Mouse (Mus musculus) heart, embryonic 15.5 days (tissue): ENCODE results near the gene Fam92b. TPM values are rescaled to one million over a fixed set of nuclear protein-coding genes. Genes with fewer than 3 reads are reported as not detected.
A peak's percentile ranks its signal among the peaks of the same experiment; 100 is the strongest.

ENCODE experiments used
- ATAC-seq: fragments of 200-750 bp; cut with Nextera tagmentation; replicated peaks from 2 replicates; pipeline ENCODE4 v1.8.0; 2017; ENCODE audit warnings: low read depth, moderate TSS enrichment; ENCODE audit not compliant: insufficient number of reproducible peaks, insufficient read depth, low FRiP score
- H3K27ac ChIP-seq: fragments of 300-500 bp; sonication (generic); 2 replicates; pipeline ENCODE4 v1.5.1; 2015; ENCODE audit warnings: mild to moderate bottlenecking, inconsistent platforms
- H3K27me3 ChIP-seq: fragments of 300-500 bp; sonication (generic); 2 replicates; pipeline ENCODE4 v1.6.1; 2015; ENCODE audit warnings: inconsistent platforms
- H3K36me3 ChIP-seq: fragments of 300-500 bp; sonication (generic); 2 replicates; pipeline ENCODE4 v1.6.1; 2015; ENCODE audit warnings: mild to moderate bottlenecking, inconsistent platforms
- H3K4me1 ChIP-seq: fragments of 300-500 bp; sonication (generic); replicated peaks from 2 replicates; pipeline ENCODE4 v1.6.1; 2015; ENCODE audit warnings: inconsistent platforms
- H3K4me2 ChIP-seq: fragments of 300-500 bp; sonication (generic); 2 replicates; pipeline ENCODE4 v1.6.1; 2015; ENCODE audit warnings: inconsistent platforms, mild to moderate bottlenecking, moderate library complexity
- H3K4me3 ChIP-seq: fragments of 300-500 bp; sonication (generic); 2 replicates; pipeline ENCODE4 v1.5.1; 2015; ENCODE audit warnings: mild to moderate bottlenecking, inconsistent platforms
- H3K9ac ChIP-seq: fragments of 300-500 bp; sonication (generic); 2 replicates; pipeline ENCODE4 v1.6.1; 2015; ENCODE audit warnings: mild to moderate bottlenecking, inconsistent platforms
- H3K9me3 ChIP-seq: fragments of 300-500 bp; sonication (generic); replicated peaks from 2 replicates; pipeline ENCODE4 v1.6.1; 2016; ENCODE audit warnings: inconsistent platforms
- WGBS: fragments of 180-500 bp; shearing (Covaris S2); methylation state at CpG from one replicate; pipeline ENCODE4 v1.1.7; 2015; ENCODE audit warnings: mixed read lengths; 5-methylcytosine and 5-hydroxymethylcytosine counted together
- polyA plus RNA-seq: library from polyadenylated mRNA; unstranded; fragments of >200 nt; fragmentation: Nextera tagmentation; extraction: Ambion mirVana; gene quantifications from 2 replicates; pipeline ENCODE4 v1.2.1, GENCODE M21; 2015

Gene Fam92b
- polyA plus RNA-seq, 1 experiment from 2014 or later: 0.38 TPM

GRCm38 (mm10) chr8:120126357-120127161 is 50.7 kb downstream of the Fam92b start:
- Histone ChIP-seq H3K4me2 (peak overlapping the region; percentile 17), H3K9ac (no peak overlapping the region), H3K27me3 (no peaks in the 10 kb centered on the region), H3K4me1 (peaks cover 72% of the 10 kb centered on the region), H3K9me3 (no peaks in the 10 kb centered on the region), H3K36me3 (no peaks in the 10 kb centered on the region), H3K27ac (peak overlapping the region; percentile 82), H3K4me3 (no peak overlapping the region)
- ATAC-seq: peak; percentile 68
- WGBS: 15% methylated on average over 14 of the region's 14 CpGs

- Histone ChIP-seq H3K27ac (peak overlapping the region; percentile 20; the same call in 1 of the 2 replicates), H3K4me1 (peaks cover 80% of the 10 kb centered on the region), H3K4me2 (no peak overlapping the region), H3K9me3 (no peaks in the 10 kb centered on the region), H3K27me3 (no peaks in the 10 kb centered on the region), H3K4me3 (no peak overlapping the region), H3K36me3 (no peaks in the 10 kb centered on the region), H3K9ac (no peak overlapping the region)
- WGBS: 72% methylated on average over 7 of the region's 7 CpGs
- ATAC-seq: no peak
Observed at GRCm38 (mm10) chr8:120124836-120125389, 52.4 kb downstream of the Fam92b start.

DNA sequence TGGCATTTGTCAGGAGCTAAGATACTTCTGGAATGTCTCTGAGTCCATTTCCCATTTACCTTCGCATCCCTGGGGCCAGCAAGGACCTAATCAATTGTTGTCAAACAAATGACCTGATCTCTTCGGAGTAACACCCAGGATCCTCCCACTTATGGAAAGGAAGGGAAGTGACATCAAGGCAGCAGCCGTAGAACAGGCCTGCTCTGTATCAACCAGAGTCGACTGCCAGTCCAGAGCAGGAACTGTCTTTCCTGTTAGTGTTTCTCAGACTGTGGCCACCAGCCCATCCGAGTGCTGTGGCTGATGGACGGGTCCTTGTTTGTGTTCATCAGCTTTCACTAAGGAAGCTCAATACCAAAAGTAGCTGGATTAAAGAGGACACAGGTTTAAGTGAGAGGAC is 53.0 kb downstream of the Fam92b start:
- ATAC-seq: no peak
- Histone ChIP-seq H3K4me2 (no peak overlapping the region), H3K27me3 (no peaks in the 10 kb centered on the region), H3K4me1 (peaks cover 80% of the 10 kb centered on the region), H3K27ac (peak overlapping the region; percentile 28; the same call in 1 of the 2 replicates), H3K9ac (no peak overlapping the region), H3K9me3 (no peaks in the 10 kb centered on the region), H3K4me3 (no peak overlapping the region), H3K36me3 (no peaks in the 10 kb centered on the region)
- WGBS: 19% methylated on average over 6 of the region's 6 CpGs

- Histone ChIP-seq H3K4me1 (peaks cover 78% of the 10 kb centered on the region), H3K4me2 (peak overlapping the region; percentile 24; the same call in 1 of the 2 replicates), H3K36me3 (no peaks in the 10 kb centered on the region), H3K9me3 (no peaks in the 10 kb centered on the region), H3K27me3 (0 out of 2 replicates have a peak, but pooled peaks cover 1% of the 10 kb centered on the region), H3K9ac (no peak overlapping the region), H3K27ac (peak overlapping the region; percentile 74), H3K4me3 (no peak overlapping the region)
- 41% methylated on average over 5 of the region's 5 CpGs for WGBS
- no peak for ATAC-seq
Observed at GRCm38 (mm10) chr8:120120951-120121350, 56.3 kb downstream of the Fam92b start.

DNA sequence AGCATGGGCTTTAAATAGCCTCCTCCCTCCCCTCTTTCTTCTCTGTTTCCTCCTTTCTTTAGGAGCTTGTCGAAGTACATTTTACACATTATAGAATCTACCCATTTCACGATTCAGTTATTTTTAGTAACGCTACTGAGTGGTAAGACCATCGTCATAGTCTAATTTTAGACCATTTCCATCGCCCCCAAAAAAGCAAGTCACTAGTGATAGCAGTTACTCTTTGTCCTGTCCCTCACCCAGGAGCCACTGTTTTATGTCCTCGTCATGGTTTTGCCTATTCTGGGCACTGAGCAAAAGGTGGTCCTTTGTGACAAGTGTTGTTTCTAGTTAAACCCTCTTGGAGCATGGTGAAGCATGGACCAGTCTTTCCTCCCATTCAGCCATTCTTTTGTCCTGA is 57.3 kb downstream of the Fam92b start:
- 23% methylated on average over 6 of the region's 6 CpGs for WGBS

GRCm38 (mm10) chr8:120119429-120119828 is 57.8 kb downstream of the Fam92b start:
- H3K27ac ChIP-seq: peak overlapping the region; percentile 74
- H3K36me3 ChIP-seq: no peaks in the 10 kb centered on the region
- H3K4me3 ChIP-seq: no peak overlapping the region
- no peaks in the 10 kb centered on the region for H3K9me3 ChIP-seq
- no peak overlapping the region for H3K4me2 ChIP-seq
- peaks cover 15% of the 10 kb centered on the region; the same call in 1 of the 2 replicates for H3K27me3 ChIP-seq
- H3K4me1 ChIP-seq: peaks cover 71% of the 10 kb centered on the region
- 43% methylated on average over 3 of the region's 3 CpGs for WGBS
- ATAC-seq: no peak
- peak overlapping the region; percentile 9; the same call in 1 of the 2 replicates for H3K9ac ChIP-seq

More for the DNA sequence above, 57.3 kb downstream of the Fam92b start:
- no peaks in the 10 kb centered on the region for H3K9me3 ChIP-seq
- H3K36me3 ChIP-seq: no peaks in the 10 kb centered on the region
- H3K9ac ChIP-seq: no peak overlapping the region
- H3K27ac ChIP-seq: peak overlapping the region; percentile 74
- H3K4me2 ChIP-seq: peak overlapping the region; percentile 31
- peaks cover 72% of the 10 kb centered on the region for H3K4me1 ChIP-seq
- H3K27me3 ChIP-seq: 0 out of 2 replicates have a peak, but pooled peaks cover 10% of the 10 kb centered on the region
- H3K4me3 ChIP-seq: no peak overlapping the region
- no peak; the same call in 1 of the 2 replicates for ATAC-seq

- H3K4me1 ChIP-seq: peaks cover 69% of the 10 kb centered on the region
Observed at GRCm38 (mm10) chr8:120118847-120119246, 58.4 kb downstream of the Fam92b start.

DNA sequence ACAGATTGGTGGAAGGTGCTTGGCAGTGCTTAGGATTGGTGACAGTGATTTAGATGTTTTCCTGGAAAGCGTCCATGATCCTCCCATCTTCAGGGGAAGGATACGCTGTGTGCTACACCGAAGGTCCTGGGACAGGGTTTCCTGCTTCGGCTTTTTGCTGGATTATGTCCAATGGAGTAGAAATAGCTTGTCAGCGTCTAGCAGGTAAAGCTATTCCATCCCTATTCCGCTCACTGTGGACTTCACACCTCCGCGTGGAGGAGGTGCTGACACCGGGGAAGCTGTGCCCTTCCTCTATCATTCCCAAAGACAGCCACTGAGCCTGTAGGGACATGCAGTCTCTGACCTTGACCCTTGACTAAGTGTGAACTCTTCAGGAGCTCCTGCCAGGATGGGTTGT is 59.1 kb downstream of the Fam92b start:
- H3K4me2 ChIP-seq: no peak overlapping the region
- H3K9ac ChIP-seq: no peak overlapping the region
- H3K9me3 ChIP-seq: no peaks in the 10 kb centered on the region
- WGBS: 60% methylated on average over 9 of the region's 9 CpGs
- no peaks in the 10 kb centered on the region for H3K36me3 ChIP-seq
- ATAC-seq: no peak
- no peak overlapping the region for H3K4me3 ChIP-seq
- H3K27ac ChIP-seq: no peak overlapping the region
- peaks cover 16% of the 10 kb centered on the region; the same call in 1 of the 2 replicates for H3K27me3 ChIP-seq
- peaks cover 66% of the 10 kb centered on the region for H3K4me1 ChIP-seq

More at GRCm38 (mm10) chr8:120118847-120119246, 58.4 kb downstream of the Fam92b start:
- Histone ChIP-seq H3K4me3 (no peak overlapping the region), H3K9ac (no peak overlapping the region), H3K36me3 (no peaks in the 10 kb centered on the region), H3K27me3 (peaks cover 16% of the 10 kb centered on the region; the same call in 1 of the 2 replicates), H3K9me3 (no peaks in the 10 kb centered on the region), H3K4me2 (no peak overlapping the region), H3K27ac (no peak overlapping the region)
- WGBS: 69% methylated on average over 5 of the region's 5 CpGs
- no peak for ATAC-seq

DNA sequence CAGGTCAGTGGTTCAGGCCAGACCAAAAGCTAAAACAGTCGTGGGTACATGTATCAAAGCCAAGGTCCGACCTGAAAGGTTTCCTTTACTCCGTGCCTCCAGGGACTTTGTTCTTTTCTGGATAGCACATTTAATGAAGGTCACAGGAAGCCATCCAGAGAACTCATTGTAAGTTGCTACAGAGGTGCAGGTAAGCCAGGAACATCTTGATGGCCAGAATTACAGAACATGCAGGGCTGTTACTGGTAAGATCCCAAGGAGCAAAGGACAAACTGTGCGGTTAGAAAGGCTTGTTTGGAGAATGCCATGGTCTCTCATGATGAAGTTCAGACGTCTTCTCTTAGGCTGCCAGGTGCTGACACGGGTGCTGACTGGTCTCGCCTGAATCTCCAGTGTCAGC is 60.7 kb downstream of the Fam92b start:
- no peaks in the 10 kb centered on the region for H3K36me3 ChIP-seq
- H3K27ac ChIP-seq: no peak overlapping the region
- no peak overlapping the region for H3K4me3 ChIP-seq
- WGBS: 68% methylated on average over 7 of the region's 7 CpGs
- H3K9ac ChIP-seq: no peak overlapping the region
- H3K27me3 ChIP-seq: peaks cover 16% of the 10 kb centered on the region; the same call in 1 of the 2 replicates
- no peak overlapping the region for H3K4me2 ChIP-seq
- H3K9me3 ChIP-seq: no peaks in the 10 kb centered on the region
- H3K4me1 ChIP-seq: peaks cover 60% of the 10 kb centered on the region
- ATAC-seq: no peak
